Comparison of ENCODE assay signal across 10 mouse cellular contexts in the genomic region with DNA sequence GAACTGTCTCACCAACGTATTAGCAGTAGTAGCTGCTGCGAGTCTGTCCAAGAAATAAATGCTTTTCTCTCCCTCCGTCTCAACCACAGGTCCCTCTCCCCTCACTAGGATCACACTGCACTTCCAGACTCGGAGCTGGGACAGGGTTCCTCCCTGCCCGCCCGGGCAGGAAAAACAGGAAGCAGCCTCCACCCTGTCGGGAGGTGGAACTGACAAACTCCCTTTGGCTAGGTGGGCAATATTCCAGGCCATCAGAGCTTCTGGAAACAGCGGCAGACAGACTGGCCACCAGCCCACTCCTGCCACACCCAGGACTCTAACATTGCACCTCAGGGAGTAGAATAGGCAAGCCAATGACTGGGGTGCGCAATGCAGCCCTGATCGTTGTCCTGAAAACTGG. TPM values are rescaled to one million over a fixed set of nuclear protein-coding genes. Genes with fewer than 3 reads are reported as not detected.
DNase-seq lines count a peak whose midpoint lies in the region; ATAC-seq and TF ChIP-seq lines count a peak whose summit lies in the region.
"Had no signal": no experiment of that assay in that cellular context is flagged by ENCODE, and none has a peak within 500 bp of the region (broad histone marks: within the 10 kb centered on the region; RNA-seq: fewer than 3 reads in every experiment).

No protein-coding gene starts in this region.

- peaks cover 3% of the 10 kb centered on the region; the same call in 1 of the 2 replicates for H3K36me3 ChIP-seq in heart, embryonic 10.5 days
- no peaks in the 10 kb centered on the region for H3K36me3 ChIP-seq in kidney, adult 2 months (ENCODE audit: control insufficient read depth, insufficient read depth, low read length)
- no peaks in the 10 kb centered on the region for H3K36me3 ChIP-seq in neural tube, embryonic 15.5 days

- no peak overlapping the region for H3K27ac ChIP-seq in heart, embryonic 10.5 days
- peak overlapping the region; percentile 89 for H3K27ac ChIP-seq in kidney, adult 2 months (ENCODE audit: insufficient read depth, low read depth, low read length)
- peak overlapping the region; percentile 18; the same call in 1 of the 2 replicates for H3K27ac ChIP-seq in neural tube, embryonic 15.5 days (replicated peaks)

- H3K9ac ChIP-seq in neural tube, embryonic 15.5 days (replicated peaks), result no peak overlapping the region

- no peak for TF ChIP-seq CTCF in kidney, adult 2 months (conservative IDR thresholded peaks at IDR 0.05; ENCODE audit: insufficient read depth, insufficient read length, low read depth, low read length)

- WGBS in heart, embryonic 10.5 days, result 61% methylated on average over 10 of the region's 10 CpGs
- 42% methylated on average over 10 of the region's 10 CpGs for WGBS in kidney, adult 2 months
- WGBS in neural tube, embryonic 15.5 days, result 82% methylated on average over 10 of the region's 10 CpGs

- peaks cover 16% of the 10 kb centered on the region; the same call in 1 of the 2 replicates for H3K4me1 ChIP-seq in heart, embryonic 10.5 days
- H3K4me1 ChIP-seq in kidney, adult 2 months (ENCODE audit: control insufficient read depth, insufficient read depth, low read length), result 0 out of 2 replicates have a peak, but pooled peaks cover 2% of the 10 kb centered on the region
- H3K4me1 ChIP-seq in neural tube, embryonic 15.5 days, result 0 out of 2 replicates have a peak, but pooled peaks cover 5% of the 10 kb centered on the region

- no peaks in the 10 kb centered on the region for H3K27me3 ChIP-seq in heart, embryonic 10.5 days (ENCODE audit: insufficient read depth, poor library complexity, severe bottlenecking)
- no peaks in the 10 kb centered on the region for H3K27me3 ChIP-seq in kidney, adult 2 months (replicated peaks; ENCODE audit: control insufficient read depth, insufficient read depth, low read length)
- no peaks in the 10 kb centered on the region for H3K27me3 ChIP-seq in neural tube, embryonic 15.5 days (replicated peaks)

- ATAC-seq in neural tube, embryonic 15.5 days (ENCODE audit: low FRiP score), result no peak
- no peak for ATAC-seq in erythroblast, adult 5-6 weeks (replicated peaks; ENCODE audit: low FRiP score, poor library complexity, severe bottlenecking)
- ATAC-seq in megakaryocyte progenitor cell, adult 5-6 weeks (replicated peaks; ENCODE audit: poor library complexity), result no peak

- no peaks in the 10 kb centered on the region for H3K9me3 ChIP-seq in heart, embryonic 10.5 days
- H3K9me3 ChIP-seq in neural tube, embryonic 15.5 days (replicated peaks), result no peaks in the 10 kb centered on the region

- TF ChIP-seq POLR2A in kidney, adult 2 months (IDR thresholded peaks at IDR 0.05; ENCODE audit: low read depth, low read length), result no peak

- peak; percentile 99 for DNase-seq in heart, adult 11 months
- no peak for DNase-seq in heart, embryonic 10.5 days (ENCODE audit: low spot score)
- DNase-seq in fibroblast of lung, adult 2 months (ENCODE audit: low read depth), result peak; percentile 78
- peak; percentile 91 for DNase-seq in kidney, adult 2 months
- DNase-seq in c-Kit-positive CD71-positive TER-119-positive erythroid progenitor cells, embryonic 14.5 days (ENCODE audit: low spot score), result no peak
- DNase-seq: right cerebral cortex, postnatal 14 days had no signal

- H3K4me3 ChIP-seq in heart, embryonic 10.5 days, result no peak overlapping the region
- H3K4me3 ChIP-seq in kidney, adult 2 months (ENCODE audit: insufficient read depth, low read depth, low read length), result no peak overlapping the region
- H3K4me3 ChIP-seq in neural tube, embryonic 15.5 days (replicated peaks), result no peak overlapping the region

- H3K4me2 ChIP-seq in neural tube, embryonic 15.5 days, result no peak overlapping the region

RNA-seq across cellular contexts. Expression of gene Hip1, which starts 11.5 kb away (rescaled TPM):
- polyA plus RNA-seq in heart, embryonic 10.5 days (2016; fragmentation: Nextera tagmentation; extraction: Ambion mirVana), result 41.7 and 45.7 TPM in 2 replicates
- 14.1 and 16.6 TPM in 2 replicates for polyA plus RNA-seq in kidney, adult 2 months (2012; rRNA removed)
- 37.8 and 41.2 TPM in 2 replicates for polyA plus RNA-seq in neural tube, embryonic 15.5 days (2015; fragmentation: Nextera tagmentation; extraction: Ambion mirVana)
- total RNA-seq in erythroblast, adult 5-6 weeks (2015; ENCODE audit: low replicate concordance), result 1.2 and 5.0 TPM in 2 replicates
- total RNA-seq in erythroblast, adult 5-6 weeks (2017; ENCODE audit: low replicate concordance), result 1.3 and 4.9 TPM in 2 replicates
- total RNA-seq in megakaryocyte progenitor cell, adult 5-6 weeks (2015), result 6.9 and 8.6 TPM in 2 replicates
- 9.4 and 10.6 TPM in 2 replicates for total RNA-seq in megakaryocyte progenitor cell, adult 5-6 weeks (2017)

RNA-seq across cellular contexts. Expression of gene Ccl26, which starts 29.9 kb away (rescaled TPM):
- polyA plus RNA-seq in heart, embryonic 10.5 days (2016; fragmentation: Nextera tagmentation; extraction: Ambion mirVana), result not detected in 2 replicates
- polyA plus RNA-seq in kidney, adult 2 months (2012; rRNA removed), result not detected in 2 replicates
- polyA plus RNA-seq in neural tube, embryonic 15.5 days (2015; fragmentation: Nextera tagmentation; extraction: Ambion mirVana), result not detected in 2 replicates
- total RNA-seq in erythroblast, adult 5-6 weeks (2015; ENCODE audit: low replicate concordance), result not detected in 2 replicates
- not detected in 2 replicates for total RNA-seq in erythroblast, adult 5-6 weeks (2017; ENCODE audit: low replicate concordance)
- not detected in 2 replicates for total RNA-seq in megakaryocyte progenitor cell, adult 5-6 weeks (2015)
- not detected in 2 replicates for total RNA-seq in megakaryocyte progenitor cell, adult 5-6 weeks (2017)
- total RNA-seq: left cerebral cortex, postnatal 10 days had no signal

RNA-seq across cellular contexts. Expression of gene Ccl24, which starts 39.4 kb away (rescaled TPM):
- polyA plus RNA-seq in heart, embryonic 10.5 days (2016; fragmentation: Nextera tagmentation; extraction: Ambion mirVana), result 0.23 TPM in 1 of 2 replicates, not detected in the other
- 1.0 and 1.2 TPM in 2 replicates for polyA plus RNA-seq in kidney, adult 2 months (2012; rRNA removed)
- polyA plus RNA-seq in neural tube, embryonic 15.5 days (2015; fragmentation: Nextera tagmentation; extraction: Ambion mirVana), result 2.1 and 9.5 TPM in 2 replicates
- not detected in 2 replicates for total RNA-seq in erythroblast, adult 5-6 weeks (2015; ENCODE audit: low replicate concordance)
- not detected in 2 replicates for total RNA-seq in erythroblast, adult 5-6 weeks (2017; ENCODE audit: low replicate concordance)
- 0.56 and 1.1 TPM in 2 replicates for total RNA-seq in megakaryocyte progenitor cell, adult 5-6 weeks (2015)
- total RNA-seq in megakaryocyte progenitor cell, adult 5-6 weeks (2017), result not detected in 2 replicates

Comparison
In these comparisons a context has a peak if more than half of its experiments do, and no peak if none do; other contexts are left out.
1. DNase-seq: peak in heart, adult 11 months (single experiment), fibroblast of lung, adult 2 months (single experiment) and kidney, adult 2 months (single experiment); none in heart, embryonic 10.5 days (single experiment) and c-Kit-positive CD71-positive TER-119-positive erythroid progenitor cells, embryonic 14.5 days (single experiment).